Mouse (Mus musculus) lung, embryonic 14.5 days (tissue): ENCODE results near the gene Prr23a2. TPM values are rescaled to one million over a fixed set of nuclear protein-coding genes. Genes with fewer than 3 reads are reported as not detected.
"Not testable (repeated sequence)": the region's sequence is repeated elsewhere in the genome, so short reads cannot be mapped to it uniquely, and the experiment has no call there.

Experiments used
- ATAC-seq: fragments of 200-750 bp; cut with Nextera tagmentation; 2 replicates; pipeline ENCODE4 v1.8.0; 2017; ENCODE audit warnings: mild to moderate bottlenecking, moderate TSS enrichment, moderate library complexity; ENCODE audit not compliant: insufficient read depth
- DNase-seq: peaks from one replicate; pipeline ENCODE4 v3.0.0-alpha.2; 2015
- H3K27ac ChIP-seq: fragments of 300-500 bp; sonication (generic); 2 replicates; pipeline ENCODE4 v1.5.1; 2014; ENCODE audit warnings: low read depth, mild to moderate bottlenecking, moderate library complexity
- H3K27me3 ChIP-seq: fragments of 300-500 bp; sonication (generic); 2 replicates; pipeline ENCODE4 v1.6.1; 2014; ENCODE audit warnings: low read length, control low read depth; ENCODE audit not compliant: insufficient read depth
- H3K36me3 ChIP-seq: fragments of 300-500 bp; sonication (generic); 2 replicates; pipeline ENCODE4 v1.6.1; 2014; ENCODE audit warnings: control low read depth; ENCODE audit not compliant: insufficient read depth
- H3K4me1 ChIP-seq: fragments of 300-500 bp; sonication (generic); 2 replicates; pipeline ENCODE4 v1.6.1; 2014; ENCODE audit warnings: antibody characterized with exemption, control low read depth; ENCODE audit not compliant: insufficient read depth
- H3K4me2 ChIP-seq: fragments of 300-500 bp; sonication (generic); 2 replicates; pipeline ENCODE4 v1.6.1; 2014; ENCODE audit warnings: mild to moderate bottlenecking
- H3K4me3 ChIP-seq: fragments of 300-500 bp; sonication (generic); 2 replicates; pipeline ENCODE4 v1.5.1; 2014; ENCODE audit warnings: low read depth, low read length
- H3K9ac ChIP-seq: fragments of 300-500 bp; sonication (generic); 2 replicates; pipeline ENCODE4 v1.6.1; 2014
- H3K9me3 ChIP-seq: fragments of 300-500 bp; sonication (generic); 2 replicates; pipeline ENCODE4 v1.6.1; 2016; ENCODE audit warnings: low read depth, low read length, control low read depth
- CTCF ChIP-seq: IDR thresholded peaks from 2 replicates; pipeline ENCODE4 v1.5.1; 2016; ENCODE audit warnings: antibody characterized with exemption, low read depth
- WGBS: fragments of 180-500 bp; shearing (Covaris S2); extraction: QIAGEN DNeasy Blood & Tissue Kit; methylation state at CpG from one replicate; pipeline ENCODE4 v1.1.7; 2014; 5-methylcytosine and 5-hydroxymethylcytosine counted together
- polyA plus RNA-seq: library from polyadenylated mRNA; unstranded; fragments of >200 nt; fragmentation: Nextera tagmentation; extraction: Ambion mirVana; gene quantifications from 2 replicates; pipeline ENCODE4 v1.2.1, GENCODE M21; 2014

The Prr23a2 gene
- polyA plus RNA-seq = not detected in 2 replicates

- H3K4me2 ChIP-seq = no peak within 1 kb of the TSS
- H3K27me3 ChIP-seq = no peaks in the 10 kb centered on the region
- WGBS = 57% methylated on average over 18 of the region's 18 CpGs
- no peaks in the 10 kb centered on the region for H3K36me3 ChIP-seq
- TF ChIP-seq CTCF = no peak
- DNase-seq (no peak), ATAC-seq (peak; percentile 14; the same call in 1 of the 2 replicates)
- H3K9ac ChIP-seq = no peak within 1 kb of the TSS
- no peak within 1 kb of the TSS for H3K4me3 ChIP-seq
- H3K4me1 ChIP-seq = no peaks in the 10 kb centered on the region
- no peak within 1 kb of the TSS for H3K27ac ChIP-seq
- no peaks in the 10 kb centered on the region for H3K9me3 ChIP-seq
Observed at GRCm38 (mm10) chr9:98856210-98856609, at the start of gene Prr23a2. Gene Prr23a2 (plus strand): TSS chr9:98856494.

- DNase-seq (no peak), ATAC-seq (no peak)
- Histone ChIP-seq H3K9me3 (no peaks in the 10 kb centered on the region), H3K4me2 (no peak overlapping the region), H3K9ac (no peak overlapping the region), H3K27me3 (no peaks in the 10 kb centered on the region), H3K36me3 (no peaks in the 10 kb centered on the region), H3K4me1 (no peaks in the 10 kb centered on the region), H3K4me3 (no peak overlapping the region), H3K27ac (no peak overlapping the region)
- TF ChIP-seq CTCF = no peak
- WGBS = 81% methylated on average over 8 of the region's 8 CpGs
Observed at GRCm38 (mm10) chr9:98807631-98808030, 48.7 kb upstream of the Prr23a2 start.

- peak; percentile 70 for TF ChIP-seq CTCF
- H3K9me3 ChIP-seq, H3K27ac ChIP-seq, H3K4me3 ChIP-seq, H3K4me2 ChIP-seq, H3K9ac ChIP-seq, ATAC-seq, H3K27me3 ChIP-seq, H3K4me1 ChIP-seq, H3K36me3 ChIP-seq: not testable (repeated sequence)
- peak; percentile 83 for DNase-seq
- 65% methylated on average over 2 of the region's 2 CpGs for WGBS
Observed at GRCm38 (mm10) chr9:98809526-98809925, 46.8 kb upstream of the Prr23a2 start.

GRCm38 (mm10) chr9:98816066-98816465 lies 40.2 kb upstream of the Prr23a2 start:
- H3K4me1 ChIP-seq = no peaks in the 10 kb centered on the region
- no peaks in the 10 kb centered on the region for H3K9me3 ChIP-seq
- ATAC-seq (no peak), DNase-seq (no peak)
- TF ChIP-seq CTCF = no peak
- H3K27me3 ChIP-seq = no peaks in the 10 kb centered on the region
- H3K4me2 ChIP-seq = no peak overlapping the region
- no peak overlapping the region for H3K27ac ChIP-seq
- 63% methylated on average over 3 of the region's 3 CpGs for WGBS
- no peak overlapping the region for H3K9ac ChIP-seq
- no peaks in the 10 kb centered on the region for H3K36me3 ChIP-seq
- no peak overlapping the region for H3K4me3 ChIP-seq

- DNase-seq (no peak), ATAC-seq (no peak)
- Histone ChIP-seq H3K4me1 (no peaks in the 10 kb centered on the region), H3K27ac (no peak overlapping the region), H3K4me2 (no peak overlapping the region), H3K4me3 (no peak overlapping the region), H3K27me3 (no peaks in the 10 kb centered on the region), H3K9me3 (no peaks in the 10 kb centered on the region), H3K9ac (no peak overlapping the region), H3K36me3 (no peaks in the 10 kb centered on the region)
- TF ChIP-seq CTCF = no peak
- WGBS = 81% methylated on average over 7 of the region's 7 CpGs
Observed at GRCm38 (mm10) chr9:98817592-98817991, 38.7 kb upstream of the Prr23a2 start.

GRCm38 (mm10) chr9:98818971-98819370 lies 37.3 kb upstream of the Prr23a2 start:
- 65% methylated on average over 5 of the region's 5 CpGs for WGBS
- no peaks in the 10 kb centered on the region for H3K9me3 ChIP-seq
- no peaks in the 10 kb centered on the region for H3K4me1 ChIP-seq
- no peak for DNase-seq
- ATAC-seq = no peak
- H3K27me3 ChIP-seq = no peaks in the 10 kb centered on the region
- H3K4me2 ChIP-seq = no peak overlapping the region
- TF ChIP-seq CTCF = no peak
- no peaks in the 10 kb centered on the region for H3K36me3 ChIP-seq
- no peak overlapping the region for H3K27ac ChIP-seq
- H3K4me3 ChIP-seq = no peak overlapping the region
- H3K9ac ChIP-seq = no peak overlapping the region

GRCm38 (mm10) chr9:98819481-98819880 lies 36.8 kb upstream of the Prr23a2 start:
- Histone ChIP-seq H3K27me3 (no peaks in the 10 kb centered on the region), H3K4me2 (no peak overlapping the region), H3K27ac (no peak overlapping the region), H3K9ac (no peak overlapping the region), H3K4me1 (no peaks in the 10 kb centered on the region), H3K4me3 (no peak overlapping the region), H3K36me3 (no peaks in the 10 kb centered on the region), H3K9me3 (no peaks in the 10 kb centered on the region)
- ATAC-seq (peak; percentile 58; the same call in 1 of the 2 replicates), DNase-seq (peak; percentile 54)
- WGBS = 75% methylated on average over 2 of the region's 2 CpGs
- no peak for TF ChIP-seq CTCF

GRCm38 (mm10) chr9:98820461-98820860 lies 35.8 kb upstream of the Prr23a2 start:
- Histone ChIP-seq H3K9me3 (no peaks in the 10 kb centered on the region), H3K4me3 (no peak overlapping the region), H3K27ac (no peak overlapping the region), H3K27me3 (no peaks in the 10 kb centered on the region), H3K36me3 (no peaks in the 10 kb centered on the region), H3K4me1 (no peaks in the 10 kb centered on the region), H3K4me2 (no peak overlapping the region), H3K9ac (no peak overlapping the region)
- DNase-seq (no peak), ATAC-seq (no peak)
- WGBS = 72% methylated on average over 4 of the region's 4 CpGs
- TF ChIP-seq CTCF = no peak
